Mouse (Mus musculus) olfactory bulb, adult 2 months (tissue): ENCODE data around the gene Nfx1. TPM values are rescaled to one million over a fixed set of nuclear protein-coding genes. Genes with fewer than 3 reads are reported as not detected.

Experiments used
- H3K27ac ChIP-seq: fragments of 200-500 bp; 2 replicates; pipeline ENCODE4 v1.5.1; 2012; ENCODE audit warnings: low read depth, low read length; ENCODE audit not compliant: insufficient read depth
- H3K4me1 ChIP-seq: fragments of 200-500 bp; 2 replicates; pipeline ENCODE4 v1.6.1; 2012; ENCODE audit warnings: low read length; ENCODE audit not compliant: control insufficient read depth, insufficient read depth
- H3K4me3 ChIP-seq: fragments of 200-500 bp; 2 replicates; pipeline ENCODE4 v1.5.1; 2012; ENCODE audit warnings: mild to moderate bottlenecking, low read depth, low read length, moderate library complexity; ENCODE audit not compliant: insufficient read depth
- CTCF ChIP-seq: fragments of 200-500 bp; IDR thresholded peaks from 2 replicates; pipeline ENCODE4 v1.5.1; 2012; ENCODE audit warnings: low read depth, mild to moderate bottlenecking, low read length, moderate library complexity; ENCODE audit not compliant: insufficient read depth
- POLR2A ChIP-seq: fragments of 200-500 bp; IDR thresholded peaks from 2 replicates; pipeline ENCODE4 v1.6.1; 2012; ENCODE audit warnings: mild to moderate bottlenecking, low read depth, low read length, moderate library complexity; ENCODE audit not compliant: insufficient read depth
- WGBS: fragments of 180-500 bp; shearing (Covaris S2); methylation state at CpG from one replicate; pipeline ENCODE4 v1.1.7; 2018; 5-methylcytosine and 5-hydroxymethylcytosine counted together
- polyA plus RNA-seq: library from polyadenylated mRNA; stranded (reverse); fragments of >200 nt; gene quantifications from 2 replicates; pipeline ENCODE4 v1.2.4, GENCODE M21; 2012; ENCODE audit warnings: low replicate concordance; ENCODE audit not compliant: missing spikeins, insufficient read depth, insufficient read length

The Nfx1 gene
- polyA plus RNA-seq, 1 experiment: not detected

DNA sequence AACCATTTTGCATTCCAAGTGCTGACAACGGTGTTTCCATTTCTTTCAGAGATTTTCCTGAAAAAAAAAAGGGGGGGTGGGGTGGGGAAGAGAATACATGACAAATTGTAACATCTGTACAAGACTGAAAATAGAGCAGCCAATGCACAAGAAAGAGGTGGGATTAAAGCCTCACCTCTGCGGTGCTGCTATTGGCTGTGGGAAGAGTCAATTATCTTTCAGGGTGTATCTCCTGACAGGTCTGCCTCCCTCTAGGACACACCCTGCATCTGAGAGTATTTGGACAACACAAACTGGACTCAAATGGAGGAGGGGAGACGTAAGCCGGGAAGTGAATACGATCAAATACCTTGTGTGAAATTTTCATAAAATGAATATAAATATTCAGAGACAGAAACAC, 27.1 kb upstream of the Nfx1 start:
- no peak overlapping the region for H3K4me3 ChIP-seq
- TF ChIP-seq POLR2A (no peak), CTCF (no peak)
- 97% methylated on average over 5 of the region's 5 CpGs for WGBS
- H3K4me1 ChIP-seq: no peaks in the 10 kb centered on the region
- H3K27ac ChIP-seq: no peak overlapping the region

DNA sequence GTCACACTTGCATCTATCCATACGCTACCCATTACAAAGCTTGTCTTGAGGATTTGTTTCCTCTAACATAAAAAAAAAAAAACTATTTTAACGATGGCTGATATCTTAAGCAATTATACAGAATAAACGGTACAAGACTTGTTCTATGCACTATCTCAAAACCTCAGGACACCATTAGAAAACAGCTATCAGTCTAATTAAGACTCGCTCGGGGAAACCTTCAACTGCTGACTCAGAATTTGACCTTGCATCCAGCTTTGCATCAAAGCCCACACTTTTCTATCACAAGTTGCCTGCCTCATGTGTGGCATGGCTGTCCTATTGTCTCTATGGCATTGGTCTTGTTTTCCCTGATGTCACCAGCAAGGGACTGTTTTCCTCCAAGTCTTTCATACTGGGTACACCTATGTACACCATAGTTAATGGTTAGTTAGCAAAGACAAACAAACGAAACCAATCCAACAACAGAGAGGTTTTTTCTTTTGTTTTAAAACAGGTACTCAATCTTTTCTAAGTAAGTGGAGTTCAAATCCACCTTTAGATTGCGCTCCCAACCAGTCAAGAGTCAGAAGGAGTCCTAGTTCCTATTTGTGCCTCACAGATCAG, 24.1 kb upstream of the Nfx1 start:
- TF ChIP-seq POLR2A (no peak), CTCF (no peak)
- WGBS: 83% methylated on average over 7 of the region's 7 CpGs
- H3K4me3 ChIP-seq: no peak overlapping the region
- no peaks in the 10 kb centered on the region for H3K4me1 ChIP-seq
- no peak overlapping the region for H3K27ac ChIP-seq

DNA sequence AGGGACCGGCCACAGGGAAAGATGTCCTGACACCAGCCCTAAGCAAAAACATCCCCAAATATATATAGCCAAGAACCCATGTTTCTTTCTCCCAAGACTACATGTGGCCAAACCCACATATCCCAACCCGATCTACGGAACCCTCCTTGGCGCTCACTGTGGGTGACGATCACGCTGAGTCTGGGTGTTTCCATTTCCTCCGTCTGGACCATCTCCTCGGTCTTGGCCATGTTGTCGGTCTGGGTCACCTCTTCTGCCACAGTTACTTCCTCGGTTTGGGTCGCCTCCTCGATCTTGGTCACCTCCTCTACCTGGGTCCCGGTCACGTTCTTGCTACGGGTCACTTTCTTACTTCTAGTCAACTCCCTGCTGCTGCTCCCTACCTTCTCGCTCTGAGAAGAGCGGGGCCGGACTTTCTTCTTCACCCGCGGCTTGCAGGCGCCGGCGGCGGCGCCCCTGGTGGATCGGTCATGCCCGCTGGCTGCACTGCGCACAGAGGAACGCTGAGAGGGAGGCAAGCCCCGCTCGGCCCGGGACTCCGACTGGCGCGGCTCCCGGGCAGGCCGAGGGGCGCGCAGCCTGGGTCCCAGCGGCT, 23.0 kb upstream of the Nfx1 start:
- Histone ChIP-seq H3K27ac (no peak overlapping the region), H3K4me1 (no peaks in the 10 kb centered on the region), H3K4me3 (peak overlapping the region; percentile 94)
- WGBS: under 1% methylated on average over 40 of the region's 40 CpGs
- TF ChIP-seq POLR2A (no peak), CTCF (peak; percentile 50; the same call in 1 of the 2 replicates)

DNA sequence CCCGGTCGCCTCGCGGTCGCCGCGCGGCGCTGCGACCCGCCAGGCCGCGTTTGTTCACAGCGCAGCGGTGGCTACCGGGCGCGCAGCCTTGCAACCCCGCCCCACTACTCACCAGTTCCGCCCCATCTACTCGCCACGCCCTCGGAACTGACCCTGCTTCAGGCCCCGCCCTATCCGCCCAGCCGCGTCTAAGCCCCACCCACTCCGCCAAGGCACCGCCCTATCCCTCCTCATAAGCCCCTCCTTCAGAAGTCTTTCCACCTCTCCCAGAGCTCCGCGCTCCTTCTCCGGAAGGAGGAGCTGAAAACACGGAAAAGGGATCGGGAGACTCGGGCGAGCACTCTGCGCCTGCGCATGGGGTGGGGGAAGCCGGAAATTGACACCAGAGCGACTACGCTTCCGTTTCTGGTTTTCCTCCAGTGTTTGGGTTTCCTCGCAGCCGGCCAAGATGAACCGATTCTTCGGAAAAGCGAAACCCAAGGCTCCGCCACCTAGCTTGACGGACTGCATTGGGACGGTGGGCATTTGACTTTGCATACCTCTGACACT, 22.5 kb upstream of the Nfx1 start, which contains the start of the genes Bag1 and Chmp5:
Bag1 (minus strand) TSS at position 135 of the 549 bp plus-strand sequence.
Chmp5 (plus strand) TSS at position 248 of the 549 bp plus-strand sequence.
- TF ChIP-seq POLR2A (peak; percentile 62; the same call in 1 of the 2 replicates), CTCF (no peak)
- Histone ChIP-seq H3K4me3 (peak within 1 kb of the TSS; percentile 94), H3K27ac (no peak within 1 kb of the TSS; the same call in 1 of the 2 replicates), H3K4me1 (no peaks in the 10 kb centered on the region)
- under 1% methylated on average over 50 of the region's 50 CpGs for WGBS

DNA sequence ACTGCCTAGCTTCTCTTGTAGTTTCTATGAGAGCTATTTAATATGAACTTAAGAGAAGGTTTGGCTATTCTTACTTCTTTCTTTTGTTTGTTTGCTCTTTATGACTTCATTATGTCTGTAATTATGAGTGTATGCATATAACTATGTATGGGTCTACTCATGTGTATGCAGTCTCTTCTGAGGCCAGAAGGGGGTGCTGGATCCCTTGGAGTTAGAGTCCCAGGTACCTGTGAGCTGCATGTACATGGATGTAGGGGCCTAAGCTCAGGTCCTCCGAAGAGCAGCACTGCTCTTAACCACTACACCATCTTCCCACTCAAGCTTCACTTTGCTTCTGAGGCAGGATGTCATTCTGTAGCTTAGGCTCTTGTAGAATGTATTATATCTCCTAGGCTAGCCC, 17.2 kb upstream of the Nfx1 start:
- 91% methylated on average over 1 of the region's 1 CpGs for WGBS
- no peak overlapping the region for H3K4me3 ChIP-seq
- no peaks in the 10 kb centered on the region for H3K4me1 ChIP-seq
- no peak for TF ChIP-seq CTCF
- H3K27ac ChIP-seq: no peak overlapping the region

DNA sequence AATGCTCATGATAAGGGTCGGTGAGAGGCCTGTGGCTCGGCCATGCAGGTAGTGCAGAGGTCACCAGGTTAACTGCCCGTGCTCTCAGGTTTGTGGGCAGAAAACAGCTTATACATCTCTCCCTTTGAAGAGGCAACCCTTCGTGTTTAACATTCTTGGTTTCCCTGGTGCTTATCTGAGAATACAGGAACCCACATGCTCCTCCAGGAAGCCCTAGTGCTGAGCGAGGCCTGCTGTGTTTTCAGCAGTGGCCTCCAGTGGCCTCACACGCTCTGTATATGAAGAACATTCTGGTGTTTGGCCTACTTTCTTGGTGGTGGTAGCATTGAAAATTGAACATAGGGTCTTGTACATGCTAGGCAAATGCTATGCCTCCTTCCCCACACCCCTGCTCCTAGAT, 14.8 kb upstream of the Nfx1 start:
- TF ChIP-seq POLR2A (no peak), CTCF (no peak)
- H3K27ac ChIP-seq: no peak overlapping the region
- 93% methylated on average over 6 of the region's 6 CpGs for WGBS
- no peak overlapping the region for H3K4me3 ChIP-seq
- no peaks in the 10 kb centered on the region for H3K4me1 ChIP-seq

- no peaks in the 10 kb centered on the region for H3K4me1 ChIP-seq
- H3K27ac ChIP-seq: no peak overlapping the region
- 44% methylated on average over 3 of the region's 3 CpGs for WGBS
- no peak overlapping the region for H3K4me3 ChIP-seq
- TF ChIP-seq CTCF (no peak), POLR2A (no peak)
These were observed 7.2 kb upstream of the Nfx1 start for GRCm38 (mm10) chr4:40963536-40963935.

GRCm38 (mm10) chr4:40969161-40969560, 1.5 kb upstream of the Nfx1 start:
- H3K27ac ChIP-seq: no peak overlapping the region
- 72% methylated on average over 4 of the region's 4 CpGs for WGBS
- no peak for TF ChIP-seq POLR2A
- TF ChIP-seq CTCF: no peak
- peaks cover 6% of the 10 kb centered on the region; the same call in 1 of the 2 replicates for H3K4me1 ChIP-seq
- no peak overlapping the region for H3K4me3 ChIP-seq
